23 mouse cellular contexts compared by ENCODE assay signal in genomic region chrX:164508728-164509127, GRCm38 (mm10). TPM values are rescaled to one million over a fixed set of nuclear protein-coding genes. Genes with fewer than 3 reads are reported as not detected.
DNase-seq lines count a peak whose midpoint lies in the region; ATAC-seq and TF ChIP-seq lines count a peak whose summit lies in the region.
"Had no signal": no experiment of that assay in that cellular context is flagged by ENCODE, and none has a peak within 500 bp of the region (broad histone marks: within the 10 kb centered on the region; RNA-seq: fewer than 3 reads in every experiment).

No protein-coding gene starts in this region.

- H3K4me1 ChIP-seq in hindbrain, embryonic 15.5 days (replicated peaks) = no peaks in the 10 kb centered on the region
- H3K4me1 ChIP-seq in hindbrain, embryonic 11.5 days (replicated peaks; ENCODE audit: control insufficient read depth, insufficient read depth, low read length) = no peaks in the 10 kb centered on the region
- no peaks in the 10 kb centered on the region for H3K4me1 ChIP-seq in lung, embryonic 15.5 days
- no peaks in the 10 kb centered on the region for H3K4me1 ChIP-seq in lung, adult 2 months (ENCODE audit: control insufficient read depth, insufficient read depth, low read length)
- H3K4me1 ChIP-seq: megakaryocyte, embryonic 14.5 days; stomach, embryonic 15.5 days had no signal

- WGBS in hindbrain, embryonic 15.5 days = 66% methylated on average over 3 of the region's 3 CpGs
- WGBS in hindbrain, embryonic 11.5 days = 57% methylated on average over 3 of the region's 3 CpGs
- 31% methylated on average over 3 of the region's 3 CpGs for WGBS in lung, embryonic 15.5 days
- 47% methylated on average over 3 of the region's 3 CpGs for WGBS in lung, adult 2 months

- no peaks in the 10 kb centered on the region for H3K27me3 ChIP-seq in hindbrain, embryonic 15.5 days
- no peaks in the 10 kb centered on the region for H3K27me3 ChIP-seq in hindbrain, embryonic 11.5 days (ENCODE audit: control insufficient read depth, insufficient read depth, low read length)
- peaks cover 4% of the 10 kb centered on the region; the same call in 1 of the 2 replicates for H3K27me3 ChIP-seq in lung, embryonic 15.5 days
- H3K27me3 ChIP-seq: stomach, embryonic 15.5 days had no signal

- no peak overlapping the region for H3K4me3 ChIP-seq in hindbrain, embryonic 15.5 days
- no peak overlapping the region for H3K4me3 ChIP-seq in hindbrain, embryonic 11.5 days (ENCODE audit: low read depth, low read length)
- no peak overlapping the region for H3K4me3 ChIP-seq in lung, embryonic 15.5 days
- no peak overlapping the region for H3K4me3 ChIP-seq in lung, adult 2 months (replicated peaks; ENCODE audit: extremely low read depth, low read depth, low read length)
- H3K4me3 ChIP-seq: gastrocnemius, adult 2 months; megakaryocyte, embryonic 14.5 days; stomach, embryonic 15.5 days had no signal

- no peaks in the 10 kb centered on the region for H3K36me3 ChIP-seq in hindbrain, embryonic 15.5 days
- no peaks in the 10 kb centered on the region for H3K36me3 ChIP-seq in hindbrain, embryonic 11.5 days (ENCODE audit: control insufficient read depth, insufficient read depth, low read length)
- no peaks in the 10 kb centered on the region for H3K36me3 ChIP-seq in lung, embryonic 15.5 days
- H3K36me3 ChIP-seq: stomach, embryonic 15.5 days had no signal

- DNase-seq in hindbrain, embryonic 11.5 days (ENCODE audit: low spot score) = no peak
- DNase-seq in lung, adult 2 months = no peak
- peak; percentile 9 for DNase-seq in ES-CJ7 (ENCODE audit: low read depth, low spot score)
- DNase-seq in kidney, postnatal 14 days = peak; percentile 36
- DNase-seq in layer of hippocampus, postnatal 14 days (ENCODE audit: low spot score in 2 of 2) = no peak
- DNase-seq: adrenal gland, postnatal 10 days; cerebellum, adult 9-10 months; embryo, embryonic 11 days; forebrain, postnatal 0 days; gastrocnemius, adult 2 months; heart, adult 11 months; right cerebral cortex, adult 18-20 months; spleen, adult 18-20 months; thymus, postnatal 14 days had no signal

- no peak for TF ChIP-seq CTCF in lung, adult 2 months (IDR thresholded peaks at IDR 0.05; ENCODE audit: insufficient read depth, low read length)

- no peaks in the 10 kb centered on the region for H3K9me3 ChIP-seq in hindbrain, embryonic 15.5 days
- no peaks in the 10 kb centered on the region for H3K9me3 ChIP-seq in hindbrain, embryonic 11.5 days (ENCODE audit: control insufficient read depth, low read length)
- H3K9me3 ChIP-seq in lung, embryonic 15.5 days = no peaks in the 10 kb centered on the region
- H3K9me3 ChIP-seq: megakaryocyte, embryonic 14.5 days; stomach, embryonic 15.5 days had no signal

- no peak overlapping the region for H3K27ac ChIP-seq in hindbrain, embryonic 15.5 days (replicated peaks)
- no peak overlapping the region for H3K27ac ChIP-seq in hindbrain, embryonic 11.5 days (ENCODE audit: low read depth, low read length)
- H3K27ac ChIP-seq in lung, embryonic 15.5 days = no peak overlapping the region
- H3K27ac ChIP-seq: gastrocnemius, adult 2 months; liver, embryonic 14.5 days; stomach, embryonic 15.5 days had no signal

- ATAC-seq in hindbrain, embryonic 15.5 days (ENCODE audit: low FRiP score, low read depth) = peak; percentile 69; the same call in 1 of the 2 replicates
- no peak for ATAC-seq in hindbrain, embryonic 11.5 days (ENCODE audit: low FRiP score)
- peak; percentile 67; the same call in 1 of the 2 replicates for ATAC-seq in lung, embryonic 15.5 days (ENCODE audit: borderline replicate concordance, extremely low read depth, low FRiP score, low TSS enrichment)
- ATAC-seq: forebrain, postnatal 0 days had no signal

- no peak overlapping the region for H3K4me2 ChIP-seq in hindbrain, embryonic 15.5 days
- H3K4me2 ChIP-seq in hindbrain, embryonic 11.5 days (replicated peaks; ENCODE audit: low read depth, low read length) = no peak overlapping the region
- no peak overlapping the region for H3K4me2 ChIP-seq in lung, embryonic 15.5 days
- H3K4me2 ChIP-seq: stomach, embryonic 15.5 days had no signal

- no peak overlapping the region for H3K9ac ChIP-seq in hindbrain, embryonic 15.5 days
- H3K9ac ChIP-seq in hindbrain, embryonic 11.5 days (ENCODE audit: low read depth, low read length) = no peak overlapping the region
- H3K9ac ChIP-seq in lung, embryonic 15.5 days = no peak overlapping the region
- H3K9ac ChIP-seq: forebrain, postnatal 0 days; liver, embryonic 14.5 days; stomach, embryonic 15.5 days had no signal

- no peak for TF ChIP-seq POLR2A in lung, adult 2 months (IDR thresholded peaks at IDR 0.05; ENCODE audit: borderline replicate concordance, extremely low read depth, low read depth, low read length)

RNA-seq across cellular contexts. Expression of gene Asb9, which starts 2.6 kb away (rescaled TPM):
- 0.13 TPM in 1 of 2 replicates, not detected in the other for polyA plus RNA-seq in hindbrain, embryonic 15.5 days (2015; fragmentation: Nextera tagmentation; extraction: Ambion mirVana)
- 0.86 and 1.1 TPM in 2 replicates for polyA plus RNA-seq in hindbrain, embryonic 11.5 days (2014; fragmentation: Nextera tagmentation; extraction: Ambion mirVana)
- not detected in 2 replicates for polyA plus RNA-seq in lung, embryonic 15.5 days (2015; fragmentation: Nextera tagmentation; extraction: Ambion mirVana)
- not detected in 2 replicates for polyA plus RNA-seq in lung, adult 2 months (2012; rRNA removed)
- total RNA-seq in layer of hippocampus, postnatal 14 days (2021) = not detected
- total RNA-seq: adrenal gland, postnatal 10 days; ES-E14; forebrain, postnatal 0 days; gastrocnemius, adult 2 months; neutrophil, adult 5-6 weeks had no signal
- polyA plus RNA-seq: C2C12; forebrain, postnatal 0 days; heart, postnatal 0 days; liver, embryonic 14.5 days; stomach, embryonic 15.5 days had no signal

Comparison
In these comparisons a context has a peak if more than half of its experiments do, and no peak if none do; other contexts are left out.
1. DNase-seq: peak in ES-CJ7 (single experiment) and kidney, postnatal 14 days (single experiment); none in hindbrain, embryonic 11.5 days (single experiment), lung, adult 2 months (single experiment) and layer of hippocampus, postnatal 14 days (0 of 2).